Mouse (Mus musculus) heart, postnatal 0 days (tissue): ENCODE measurements at regions not wholly inside any gene's neighbourhood (a gene's known extent, or its start where the extent isn't known, plus 50 kb on each side); places are given as distances from the start of the nearest gene placed in this dataset.
A peak's percentile ranks its signal among the peaks of the same experiment; 100 is the strongest.

Source experiments
- ATAC-seq: fragments of 200-750 bp; cut with Nextera tagmentation; 2 replicates; pipeline ENCODE4 v1.8.0; 2017; ENCODE audit warnings: low read depth, moderate number of reproducible peaks, moderate library complexity; ENCODE audit not compliant: insufficient read depth
- DNase-seq: peaks from one replicate; pipeline ENCODE4 v3.0.0-alpha.2; 2016; ENCODE audit warnings: low spot score
- H3K27ac ChIP-seq: fragments of 300-500 bp; sonication (generic); 2 replicates; pipeline ENCODE4 v1.5.1; 2014; ENCODE audit warnings: low read depth, mild to moderate bottlenecking
- H3K27me3 ChIP-seq: fragments of 300-500 bp; sonication (generic); 2 replicates; pipeline ENCODE4 v1.6.1; 2014; ENCODE audit warnings: low read length, mixed read lengths; ENCODE audit not compliant: control insufficient read depth, insufficient read depth
- H3K36me3 ChIP-seq: fragments of 300-500 bp; sonication (generic); replicated peaks from 2 replicates; pipeline ENCODE4 v1.6.1; 2014; ENCODE audit warnings: low read length, mixed read lengths; ENCODE audit not compliant: control insufficient read depth, insufficient read depth
- H3K4me1 ChIP-seq: fragments of 300-500 bp; sonication (generic); 2 replicates; pipeline ENCODE4 v1.6.1; 2014; ENCODE audit warnings: antibody characterized with exemption; ENCODE audit not compliant: control insufficient read depth, insufficient read depth
- H3K4me2 ChIP-seq: fragments of 300-500 bp; sonication (generic); 2 replicates; pipeline ENCODE4 v1.6.1; 2014; ENCODE audit warnings: low read depth, mild to moderate bottlenecking, low read length, moderate library complexity
- H3K4me3 ChIP-seq: fragments of 300-500 bp; sonication (generic); 2 replicates; pipeline ENCODE4 v1.5.1; 2014; ENCODE audit warnings: low read depth, low read length
- H3K9ac ChIP-seq: fragments of 300-500 bp; sonication (generic); replicated peaks from 2 replicates; pipeline ENCODE4 v1.6.1; 2014; ENCODE audit warnings: low read depth, low read length, mixed read lengths
- H3K9me3 ChIP-seq: fragments of 300-500 bp; sonication (generic); replicated peaks from 2 replicates; pipeline ENCODE4 v1.6.1; 2016; ENCODE audit warnings: low read length; ENCODE audit not compliant: control insufficient read depth
- CTCF ChIP-seq: IDR thresholded peaks from 2 replicates; pipeline ENCODE4 v1.5.1; 2016; ENCODE audit warnings: antibody characterized with exemption, control low read depth, low read depth
- EP300 ChIP-seq: IDR thresholded peaks from 2 replicates; pipeline ENCODE4 v1.6.1; 2016; ENCODE audit warnings: antibody characterized with exemption, low read depth
- WGBS: fragments of 180-500 bp; shearing (Covaris S2); extraction: QIAGEN DNeasy Blood & Tissue Kit; methylation state at CpG from one replicate; pipeline ENCODE4 v1.1.7; 2014; 5-methylcytosine and 5-hydroxymethylcytosine counted together

DNA sequence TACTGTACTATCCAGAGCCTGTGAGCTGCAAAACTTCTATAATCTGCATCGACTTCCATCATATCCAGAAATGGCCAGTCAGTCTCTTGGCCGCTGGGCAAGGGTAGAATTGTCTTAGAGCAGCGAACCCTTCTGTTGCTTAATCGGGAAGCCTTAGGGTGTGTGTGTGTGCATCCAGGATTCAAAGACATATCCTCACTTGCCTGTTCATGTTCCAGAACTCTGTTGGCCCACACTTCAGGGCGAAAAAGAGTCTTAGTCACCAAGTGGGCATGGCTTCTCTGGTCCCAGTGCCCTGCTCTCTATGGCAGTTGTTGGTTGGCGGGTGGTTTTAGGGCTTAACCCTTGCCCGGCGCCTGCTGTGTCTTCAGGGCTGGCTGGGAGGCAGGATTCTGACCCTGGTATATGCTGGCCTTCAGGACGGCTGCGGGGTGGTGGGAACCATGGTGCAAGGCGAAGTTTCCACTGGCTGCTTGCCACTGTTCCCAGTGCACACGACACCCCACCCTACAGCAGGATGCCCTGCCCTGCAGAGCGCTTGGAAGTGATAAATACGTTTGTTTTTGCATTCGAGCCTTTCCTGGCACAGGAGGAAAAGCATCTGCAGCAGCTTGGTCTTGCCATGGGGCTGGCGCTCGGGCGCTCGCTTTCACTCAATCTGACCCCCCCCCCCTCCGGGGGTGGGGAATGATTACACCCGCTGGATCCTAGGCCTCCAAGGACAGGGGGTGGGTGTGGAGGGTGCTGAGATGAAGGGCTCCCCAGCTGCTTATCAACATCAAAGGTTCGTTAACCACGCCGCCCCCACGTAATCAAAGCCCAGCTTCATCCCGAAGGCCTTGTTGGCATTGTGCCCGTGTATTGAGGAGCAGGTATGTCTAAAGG is 54.9 kb upstream of the Itga6 start:
- H3K27me3 ChIP-seq = no peaks in the 10 kb centered on the region
- H3K4me2 ChIP-seq = peak overlapping the region; percentile 50
- H3K27ac ChIP-seq = peak overlapping the region; percentile 44
- peak; percentile 55 for DNase-seq
- H3K9ac ChIP-seq = 0 out of 2 replicates have a peak overlapping the region, but pooled peaks have one; percentile 22
- no peak overlapping the region; the same call in 1 of the 2 replicates for H3K4me3 ChIP-seq
- no peaks in the 10 kb centered on the region for H3K36me3 ChIP-seq
- no peaks in the 10 kb centered on the region for H3K9me3 ChIP-seq
- WGBS = 32% methylated on average over 27 of the region's 27 CpGs
- peaks cover 10% of the 10 kb centered on the region for H3K4me1 ChIP-seq
- TF ChIP-seq CTCF (no peak), EP300 (peak; percentile 26; the same call in 1 of the 2 replicates)
- peak; percentile 84 for ATAC-seq

DNA sequence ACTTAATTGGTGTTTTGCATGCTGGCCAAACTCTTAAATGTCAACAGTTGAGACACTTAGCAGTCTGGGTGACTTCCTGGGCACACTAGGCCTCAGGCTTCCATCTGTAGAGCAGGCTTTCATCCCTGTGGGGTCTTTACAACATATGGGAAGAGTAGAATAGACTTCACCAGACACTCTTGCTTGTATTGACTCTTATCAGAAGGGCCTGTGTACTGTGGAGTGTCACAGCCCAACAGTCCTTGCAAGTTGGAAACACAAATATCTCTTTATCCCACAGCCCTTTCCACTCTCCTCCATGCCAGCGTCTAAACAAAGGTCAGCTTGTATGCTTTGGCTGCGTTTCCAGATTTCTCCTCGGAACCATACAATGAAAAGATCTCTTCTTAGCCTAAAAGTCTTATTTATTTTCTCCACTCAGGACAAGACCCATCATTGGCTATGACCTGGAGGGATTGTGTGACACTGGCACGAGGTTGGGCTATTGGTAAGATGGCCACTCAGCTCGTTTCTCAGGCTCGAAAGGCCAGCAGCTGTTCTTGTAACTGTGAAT is 50.6 kb upstream of the Itga6 start:
- Histone ChIP-seq H3K27ac (no peak overlapping the region), H3K36me3 (no peaks in the 10 kb centered on the region), H3K9me3 (no peaks in the 10 kb centered on the region), H3K4me2 (no peak overlapping the region), H3K9ac (no peak overlapping the region), H3K4me1 (peaks cover 18% of the 10 kb centered on the region), H3K27me3 (no peaks in the 10 kb centered on the region), H3K4me3 (no peak overlapping the region)
- TF ChIP-seq CTCF (no peak), EP300 (no peak)
- ATAC-seq (no peak), DNase-seq (peak; percentile 21)
- WGBS = 41% methylated on average over 6 of the region's 6 CpGs
